Mouse (Mus musculus): Measurements from ENCODE around the gene Vipr1.

Gene Vipr1

DNA sequence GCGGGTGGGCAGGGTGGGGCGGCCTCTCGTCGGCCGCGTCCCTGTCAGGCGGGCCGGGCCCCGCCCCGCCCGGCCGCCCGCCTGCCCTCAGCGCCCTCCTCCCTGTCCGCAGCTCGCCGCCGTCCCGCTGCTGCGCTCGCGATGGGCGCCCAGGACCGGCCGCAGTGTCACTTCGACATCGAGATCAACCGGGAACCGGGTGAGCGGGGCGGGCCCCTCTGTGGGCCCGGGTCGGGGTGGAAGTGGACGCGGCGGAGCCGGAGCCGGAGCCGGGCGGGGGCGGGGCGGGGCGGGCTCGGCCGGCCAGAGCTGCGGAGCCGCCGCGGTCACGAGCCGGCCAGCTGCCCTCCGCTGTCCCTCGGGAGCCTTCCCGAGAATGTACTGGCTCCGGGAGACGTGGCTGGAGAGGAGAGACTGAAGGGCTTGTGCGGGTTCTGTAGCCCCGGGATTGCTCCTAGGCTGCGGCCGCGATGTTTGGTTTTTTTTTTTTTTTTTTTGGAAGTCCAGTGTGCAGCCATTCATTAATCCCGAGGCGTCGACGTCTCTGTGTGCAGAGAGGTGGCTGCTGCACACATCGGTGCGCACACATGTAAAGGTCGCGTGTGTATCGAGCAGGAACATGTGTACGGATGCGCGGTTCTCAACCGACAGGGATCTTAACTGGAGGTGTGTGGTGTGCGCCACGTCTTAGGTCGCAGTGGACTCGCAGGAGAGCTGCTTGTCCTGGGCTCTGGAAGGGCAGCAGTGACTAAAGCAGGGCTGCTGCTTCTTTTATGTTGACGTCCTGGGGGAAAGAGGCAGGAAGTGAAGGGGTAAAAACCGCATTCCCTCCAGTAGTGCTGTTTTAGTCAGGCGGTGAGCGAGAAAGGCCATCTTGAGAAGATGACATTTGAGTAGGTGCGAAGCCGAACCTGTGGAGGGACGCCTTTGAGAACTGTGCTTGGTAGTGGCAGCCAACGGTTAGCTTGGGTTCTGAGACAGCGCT lies 77.1 kb downstream of the Vipr1 start:
- DNase-seq: peak; percentile 41 to 49
